Mouse (Mus musculus): ENCODE data around the gene Hoxb13. TPM values are rescaled to one million over a fixed set of nuclear protein-coding genes. Genes with fewer than 3 reads are reported as not detected.
A peak's percentile ranks its signal among the peaks of the same experiment; 100 is the strongest.

Gene Hoxb13
- polyA plus RNA-seq, 1 experiment from 2014 or later = not detected

GRCm38 (mm10) chr11:96234906-96235305 lies 40.8 kb downstream of the Hoxb13 start:
- peak; percentile 57 for DNase-seq (ENCODE audit: low spot score)
- H3K9me3 ChIP-seq (replicated peaks) = no peaks in the 10 kb centered on the region
- H3K4me3 ChIP-seq = no peak overlapping the region
- H3K27me3 ChIP-seq (ENCODE audit: low read depth, poor library complexity, severe bottlenecking) = peaks cover 54% of the 10 kb centered on the region
- H3K36me3 ChIP-seq = no peaks in the 10 kb centered on the region
- 3% methylated on average over 12 of the region's 12 CpGs for WGBS
- H3K27ac ChIP-seq (replicated peaks) = no peak overlapping the region
- no peaks in the 10 kb centered on the region for H3K4me1 ChIP-seq

GRCm38 (mm10) chr11:96240211-96240610 lies 46.1 kb downstream of the Hoxb13 start:
- Histone ChIP-seq H3K27ac (replicated peaks) (no peak overlapping the region), H3K4me1 (no peaks in the 10 kb centered on the region), H3K36me3 (no peaks in the 10 kb centered on the region), H3K4me3 (no peak overlapping the region), H3K27me3 (ENCODE audit: low read depth, poor library complexity, severe bottlenecking) (peaks cover 54% of the 10 kb centered on the region), H3K9me3 (replicated peaks) (no peaks in the 10 kb centered on the region)
- DNase-seq (ENCODE audit: low spot score) = peak; percentile 49
- WGBS = 2% methylated on average over 7 of the region's 7 CpGs

Other genes with a start within 250 kb of the Hoxb13 start
- 176 and 190 TPM in 2 replicates for gene Igf2bp1, start 188.4 kb upstream of the Hoxb13 start, polyA plus RNA-seq (2016; fragmentation: Nextera tagmentation; extraction: Ambion mirVana)
- gene Gip, start 169.8 kb upstream of the Hoxb13 start, polyA plus RNA-seq (2016; fragmentation: Nextera tagmentation; extraction: Ambion mirVana) = not detected in 2 replicates
- 106 and 110 TPM in 2 replicates for gene Snf8, start 159.4 kb upstream of the Hoxb13 start, polyA plus RNA-seq (2016; fragmentation: Nextera tagmentation; extraction: Ambion mirVana)
- 25.0 and 27.0 TPM in 2 replicates for gene Ube2z, start 128.9 kb upstream of the Hoxb13 start, polyA plus RNA-seq (2016; fragmentation: Nextera tagmentation; extraction: Ambion mirVana)
- 534 and 550 TPM in 2 replicates for gene Atp5g1, start 118.6 kb upstream of the Hoxb13 start, polyA plus RNA-seq (2016; fragmentation: Nextera tagmentation; extraction: Ambion mirVana)
- not detected in 2 replicates for gene Calcoco2, start 82.4 kb upstream of the Hoxb13 start, polyA plus RNA-seq (2016; fragmentation: Nextera tagmentation; extraction: Ambion mirVana)
- not detected in 2 replicates for gene Ttll6, start 60.5 kb upstream of the Hoxb13 start, polyA plus RNA-seq (2016; fragmentation: Nextera tagmentation; extraction: Ambion mirVana)
- not detected in 2 replicates for gene Hoxb9, start 77.1 kb downstream of the Hoxb13 start, polyA plus RNA-seq (2016; fragmentation: Nextera tagmentation; extraction: Ambion mirVana)
- gene Hoxb8, start 87.6 kb downstream of the Hoxb13 start, polyA plus RNA-seq (2016; fragmentation: Nextera tagmentation; extraction: Ambion mirVana) = not detected in 2 replicates
- not detected in 2 replicates for gene Hoxb7, start 92.3 kb downstream of the Hoxb13 start, polyA plus RNA-seq (2016; fragmentation: Nextera tagmentation; extraction: Ambion mirVana)
- not detected in 2 replicates for gene Hoxb6, start 98.2 kb downstream of the Hoxb13 start, polyA plus RNA-seq (2016; fragmentation: Nextera tagmentation; extraction: Ambion mirVana)
- gene Hoxb5, start 109.0 kb downstream of the Hoxb13 start, polyA plus RNA-seq (2016; fragmentation: Nextera tagmentation; extraction: Ambion mirVana) = not detected in 2 replicates
- gene Hoxb4, start 124.0 kb downstream of the Hoxb13 start, polyA plus RNA-seq (2016; fragmentation: Nextera tagmentation; extraction: Ambion mirVana) = not detected in 2 replicates
- not detected in 2 replicates for gene Hoxb3, start 129.0 kb downstream of the Hoxb13 start, polyA plus RNA-seq (2016; fragmentation: Nextera tagmentation; extraction: Ambion mirVana)
- 0.10 TPM in 1 of 2 replicates, not detected in the other for gene Hoxb2, start 156.2 kb downstream of the Hoxb13 start, polyA plus RNA-seq (2016; fragmentation: Nextera tagmentation; extraction: Ambion mirVana)
- gene Hoxb1, start 171.4 kb downstream of the Hoxb13 start, polyA plus RNA-seq (2016; fragmentation: Nextera tagmentation; extraction: Ambion mirVana) = 0.15 TPM in 1 of 2 replicates, not detected in the other